8 mouse cellular contexts compared by ENCODE assay signal in the genomic region with DNA sequence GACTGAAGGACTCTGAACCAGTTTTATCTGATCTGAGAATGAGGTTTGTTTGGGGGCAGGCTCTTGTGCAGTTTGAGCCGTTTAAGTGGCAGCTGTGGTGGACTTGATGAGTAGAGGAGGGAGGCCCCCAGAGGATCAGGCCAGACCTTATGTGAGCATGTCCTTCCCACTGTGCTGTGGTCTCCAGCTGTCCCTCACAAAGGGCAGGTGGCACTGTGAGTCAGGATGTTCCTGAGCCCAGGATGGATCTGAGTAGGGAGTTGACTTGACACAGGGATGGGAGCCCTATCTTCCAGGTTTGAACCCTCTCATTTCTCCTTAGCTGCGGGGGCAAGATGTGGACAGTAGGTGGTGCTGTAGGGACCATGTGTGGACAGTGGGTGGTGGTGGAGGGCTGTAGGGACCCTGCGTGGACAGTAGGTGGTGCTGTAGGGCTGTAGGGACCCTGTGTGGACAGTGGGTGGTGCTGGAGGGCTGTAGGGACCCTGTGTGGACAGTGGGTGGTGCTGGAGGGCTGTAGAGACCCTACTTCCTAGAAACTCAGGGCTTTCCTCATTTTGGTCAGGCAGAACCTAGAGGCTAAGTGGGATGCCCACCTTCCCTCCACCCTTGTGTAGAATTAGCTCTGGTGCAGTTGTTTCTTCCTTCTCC. TPM values are rescaled to one million over a fixed set of nuclear protein-coding genes. Genes with fewer than 3 reads are reported as not detected.
DNase-seq lines count a peak whose midpoint lies in the region; ATAC-seq and TF ChIP-seq lines count a peak whose summit lies in the region.

No protein-coding gene starts in this region.

- no peaks in the 10 kb centered on the region for H3K9me3 ChIP-seq in intestine, embryonic 16.5 days (ENCODE audit: control insufficient read depth, low read length)
- no peaks in the 10 kb centered on the region for H3K9me3 ChIP-seq in limb, embryonic 12.5 days
- no peaks in the 10 kb centered on the region for H3K9me3 ChIP-seq in midbrain, embryonic 15.5 days

- H3K4me2 ChIP-seq in intestine, embryonic 16.5 days (ENCODE audit: low read depth, low read length), result no peak overlapping the region
- no peak overlapping the region for H3K4me2 ChIP-seq in limb, embryonic 12.5 days
- H3K4me2 ChIP-seq in midbrain, embryonic 15.5 days, result no peak overlapping the region

- peak; percentile 75 for DNase-seq in 3134 (ENCODE audit: extremely low read depth, insufficient read length, low spot score)
- DNase-seq in adrenal gland, adult 18-20 months (ENCODE audit: low spot score in 2 of 2), result peak; percentile 44 to 50
- peak; percentile 79 for DNase-seq in embryo, embryonic 11.5 days (ENCODE audit: low read depth, low spot score)
- peak; percentile 64 to 86 for DNase-seq in spleen, adult 2 months (ENCODE audit: low read depth in 1 of 2, low spot score in 2 of 2)

- no peaks in the 10 kb centered on the region for H3K27me3 ChIP-seq in intestine, embryonic 16.5 days (replicated peaks; ENCODE audit: control insufficient read depth, insufficient read depth, low read length)
- no peaks in the 10 kb centered on the region for H3K27me3 ChIP-seq in limb, embryonic 12.5 days
- no peaks in the 10 kb centered on the region for H3K27me3 ChIP-seq in midbrain, embryonic 15.5 days (replicated peaks)
- no peaks in the 10 kb centered on the region for H3K27me3 ChIP-seq in spleen, adult 2 months (ENCODE audit: control insufficient read depth, insufficient read depth, low read length)

- no peak overlapping the region for H3K27ac ChIP-seq in intestine, embryonic 16.5 days (ENCODE audit: low read length)
- no peak overlapping the region for H3K27ac ChIP-seq in limb, embryonic 12.5 days
- H3K27ac ChIP-seq in midbrain, embryonic 15.5 days, result no peak overlapping the region
- no peak overlapping the region for H3K27ac ChIP-seq in spleen, adult 2 months (ENCODE audit: insufficient read depth, low read length)

- no peak for TF ChIP-seq POLR2A in spleen, adult 2 months (IDR thresholded peaks at IDR 0.05; ENCODE audit: low read depth, low read length)

- 12% methylated on average over 3 of the region's 3 CpGs for WGBS in intestine, embryonic 16.5 days
- WGBS in limb, embryonic 12.5 days, result 26% methylated on average over 3 of the region's 3 CpGs
- WGBS in midbrain, embryonic 15.5 days, result 25% methylated on average over 3 of the region's 3 CpGs
- 4% methylated on average over 3 of the region's 3 CpGs for WGBS in spleen, adult 2 months

- no peak overlapping the region for H3K4me3 ChIP-seq in intestine, embryonic 16.5 days (ENCODE audit: low read length)
- no peak overlapping the region for H3K4me3 ChIP-seq in limb, embryonic 12.5 days (replicated peaks)
- H3K4me3 ChIP-seq in midbrain, embryonic 15.5 days, result no peak overlapping the region
- H3K4me3 ChIP-seq in spleen, adult 2 months (ENCODE audit: extremely low read depth, insufficient read depth, insufficient read length), result no peak overlapping the region

- ATAC-seq in granulocyte monocyte progenitor cell, adult 5-6 weeks (replicated peaks; ENCODE audit: poor library complexity, severe bottlenecking), result peak; percentile 97
- peak; percentile 92 for ATAC-seq in intestine, embryonic 16.5 days
- ATAC-seq in limb, embryonic 12.5 days (ENCODE audit: insufficient number of reproducible peaks, insufficient read depth, low FRiP score, low TSS enrichment, low read depth), result peak; percentile 93
- ATAC-seq in midbrain, embryonic 15.5 days (replicated peaks), result peak; percentile 95

- H3K4me1 ChIP-seq in intestine, embryonic 16.5 days (ENCODE audit: control insufficient read depth, insufficient read depth, low read length), result 0 out of 2 replicates have a peak, but pooled peaks cover 3% of the 10 kb centered on the region
- no peaks in the 10 kb centered on the region for H3K4me1 ChIP-seq in limb, embryonic 12.5 days (replicated peaks)
- no peaks in the 10 kb centered on the region for H3K4me1 ChIP-seq in midbrain, embryonic 15.5 days
- H3K4me1 ChIP-seq in spleen, adult 2 months (ENCODE audit: control insufficient read depth, insufficient read depth, insufficient read length), result no peaks in the 10 kb centered on the region

- no peaks in the 10 kb centered on the region for H3K36me3 ChIP-seq in intestine, embryonic 16.5 days (ENCODE audit: control insufficient read depth, insufficient read depth, low read length)
- H3K36me3 ChIP-seq in limb, embryonic 12.5 days, result no peaks in the 10 kb centered on the region
- H3K36me3 ChIP-seq in midbrain, embryonic 15.5 days (replicated peaks), result no peaks in the 10 kb centered on the region
- no peaks in the 10 kb centered on the region for H3K36me3 ChIP-seq in spleen, adult 2 months (ENCODE audit: control insufficient read depth, insufficient read depth, low read length)

- peak; percentile 100 for TF ChIP-seq CTCF in spleen, adult 2 months (IDR thresholded peaks at IDR 0.05; ENCODE audit: extremely low read depth, insufficient read depth, insufficient read length, insufficient replicate concordance)

- no peak overlapping the region for H3K9ac ChIP-seq in intestine, embryonic 16.5 days (ENCODE audit: low read depth, low read length)
- H3K9ac ChIP-seq in limb, embryonic 12.5 days (replicated peaks), result no peak overlapping the region
- H3K9ac ChIP-seq in midbrain, embryonic 15.5 days, result no peak overlapping the region

RNA-seq across cellular contexts. Expression of a gene that starts 18.5 kb away (rescaled TPM):
- total RNA-seq in adrenal gland, adult 18-20 months (2021), result 10 to 100 TPM in 1 of 2 experiments, 1 to 10 TPM in 1; 8.6 to 13.9 TPM
- 11.1 and 13.9 TPM in 2 replicates for total RNA-seq in granulocyte monocyte progenitor cell, adult 5-6 weeks (2014; fragmentation: Nextera tagmentation)
- total RNA-seq in granulocyte monocyte progenitor cell, adult 5-6 weeks (2017), result 8.3 and 9.3 TPM in 2 replicates
- 24.8 and 27.0 TPM in 2 replicates for polyA plus RNA-seq in intestine, embryonic 16.5 days (2015; fragmentation: Nextera tagmentation; extraction: Ambion mirVana)
- 61.7 and 66.3 TPM in 2 replicates for polyA plus RNA-seq in limb, embryonic 12.5 days (2016; fragmentation: Nextera tagmentation; extraction: Ambion mirVana)
- polyA plus RNA-seq in midbrain, embryonic 15.5 days (2015; fragmentation: Nextera tagmentation; extraction: Ambion mirVana), result 164 and 168 TPM in 2 replicates
- 3.0 and 3.6 TPM in 2 replicates for polyA plus RNA-seq in spleen, adult 2 months (2012; rRNA removed)

RNA-seq across cellular contexts. Expression of a gene that starts 24.3 kb away (rescaled TPM):
- total RNA-seq in adrenal gland, adult 18-20 months (2021), result not detected
- not detected in 2 replicates for total RNA-seq in granulocyte monocyte progenitor cell, adult 5-6 weeks (2014; fragmentation: Nextera tagmentation)
- not detected in 2 replicates for total RNA-seq in granulocyte monocyte progenitor cell, adult 5-6 weeks (2017)
- not detected in 2 replicates for polyA plus RNA-seq in intestine, embryonic 16.5 days (2015; fragmentation: Nextera tagmentation; extraction: Ambion mirVana)
- not detected in 2 replicates for polyA plus RNA-seq in limb, embryonic 12.5 days (2016; fragmentation: Nextera tagmentation; extraction: Ambion mirVana)
- polyA plus RNA-seq in midbrain, embryonic 15.5 days (2015; fragmentation: Nextera tagmentation; extraction: Ambion mirVana), result not detected in 2 replicates
- polyA plus RNA-seq in spleen, adult 2 months (2012; rRNA removed), result 0.90 and 1.3 TPM in 2 replicates

RNA-seq across cellular contexts. Expression of a gene that starts 42.6 kb away (rescaled TPM):
- 100 to 1,000 TPM; 431 to 896 TPM for total RNA-seq in adrenal gland, adult 18-20 months (2021)
- total RNA-seq in granulocyte monocyte progenitor cell, adult 5-6 weeks (2014; fragmentation: Nextera tagmentation), result 42.4 and 46.7 TPM in 2 replicates
- total RNA-seq in granulocyte monocyte progenitor cell, adult 5-6 weeks (2017), result 50.2 and 55.2 TPM in 2 replicates
- 113 and 116 TPM in 2 replicates for polyA plus RNA-seq in intestine, embryonic 16.5 days (2015; fragmentation: Nextera tagmentation; extraction: Ambion mirVana)
- polyA plus RNA-seq in limb, embryonic 12.5 days (2016; fragmentation: Nextera tagmentation; extraction: Ambion mirVana), result 17.1 and 18.4 TPM in 2 replicates
- 4.6 and 6.7 TPM in 2 replicates for polyA plus RNA-seq in midbrain, embryonic 15.5 days (2015; fragmentation: Nextera tagmentation; extraction: Ambion mirVana)
- polyA plus RNA-seq in spleen, adult 2 months (2012; rRNA removed), result 22.7 and 27.7 TPM in 2 replicates
